Mouse (Mus musculus): ENCODE data around the gene Dmrtb1. TPM values are rescaled to one million over a fixed set of nuclear protein-coding genes. Genes with fewer than 3 reads are reported as not detected.
A peak's percentile ranks its signal among the peaks of the same experiment; 100 is the strongest.

Gene Dmrtb1
- total and polyA plus RNA-seq, 3 experiments: not detected

DNA sequence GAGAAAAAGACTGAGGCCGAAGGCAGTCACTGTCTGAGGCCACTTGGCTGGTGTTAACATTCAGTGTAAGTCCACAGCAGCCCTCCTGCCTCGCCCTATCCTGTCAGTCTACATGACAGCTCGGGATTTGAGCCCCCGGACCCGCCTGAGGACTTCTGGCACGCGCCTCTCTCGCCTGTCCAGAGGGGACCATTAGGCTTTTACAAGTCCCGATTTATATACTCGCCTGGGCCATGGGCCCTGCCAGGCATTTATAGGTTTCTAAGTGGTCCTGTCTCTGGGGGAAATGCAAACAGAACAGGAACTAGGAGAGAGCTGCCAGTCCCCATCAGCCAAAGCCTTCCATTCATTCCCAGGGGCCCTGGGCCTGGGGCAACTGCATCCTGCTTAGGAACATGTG, 45.7 kb downstream of the Dmrtb1 start:
- TF ChIP-seq CTCF (IDR thresholded peaks at IDR 0.05 in 2 of 3, conservative IDR thresholded peaks at IDR 0.05 in 1 of 3; ENCODE audit: control insufficient read depth in 1 of 3, insufficient read depth in 1 of 3, low read depth in 2 of 3, low read length in 3 of 3, poor library complexity in 1 of 3, severe bottlenecking in 1 of 3): no peak
- no peak overlapping the region for H3K9ac ChIP-seq (ENCODE audit: control insufficient read depth, low read depth, low read length, poor library complexity, severe bottlenecking)
- H3K27me3 ChIP-seq (ENCODE audit: control insufficient read depth in 1 of 2, insufficient read depth in 2 of 2, low read length in 2 of 2): no peaks in the 10 kb centered on the region
- no peak overlapping the region for H3K27ac ChIP-seq (ENCODE audit: control insufficient read depth, low read depth, low read length)
- H3K36me3 ChIP-seq (ENCODE audit: control insufficient read depth in 1 of 2, insufficient read depth in 2 of 2, low read length in 2 of 2): no peaks in the 10 kb centered on the region
- no peak overlapping the region for H3K4me3 ChIP-seq (ENCODE audit: control insufficient read depth in 1 of 2, insufficient read depth in 1 of 2, low read depth in 2 of 2, low read length in 2 of 2)
- H3K4me1 ChIP-seq (ENCODE audit: control insufficient read depth in 1 of 2, insufficient read depth in 2 of 2, low read length in 2 of 2): no peaks in the 10 kb centered on the region
- no peaks in the 10 kb centered on the region for H3K9me3 ChIP-seq (replicated peaks; ENCODE audit: insufficient read depth, low read length)
- no peak for DNase-seq (ENCODE audit: low read depth, low spot score)
- no peaks in the 10 kb centered on the region for H3K79me2 ChIP-seq (ENCODE audit: control insufficient read depth, insufficient read depth, low read length, poor library complexity)

DNA sequence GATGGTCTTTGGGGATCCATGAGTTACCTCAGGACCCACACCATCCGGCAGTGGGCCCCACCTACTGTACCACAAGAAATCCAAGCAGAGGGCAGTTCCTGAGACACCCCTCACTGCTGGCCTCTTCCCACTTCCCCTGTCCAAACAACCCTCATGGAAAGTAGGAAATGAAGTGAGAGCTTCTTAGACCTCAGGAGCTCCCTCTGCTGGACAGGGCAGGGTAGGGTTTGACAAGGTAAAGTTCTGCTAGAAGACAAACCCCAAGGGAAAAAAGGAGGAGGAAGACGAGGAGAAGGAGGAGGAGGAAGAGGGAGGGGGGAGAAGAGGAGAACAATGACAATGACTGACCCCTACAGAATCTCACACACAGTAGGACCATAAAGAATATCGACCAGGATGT, 46.4 kb downstream of the Dmrtb1 start:
- H3K27ac ChIP-seq (ENCODE audit: control insufficient read depth, low read depth, low read length): no peak overlapping the region
- H3K9me3 ChIP-seq (replicated peaks; ENCODE audit: insufficient read depth, low read length): no peaks in the 10 kb centered on the region
- no peaks in the 10 kb centered on the region for H3K4me1 ChIP-seq (ENCODE audit: control insufficient read depth in 1 of 2, insufficient read depth in 2 of 2, low read length in 2 of 2)
- no peak overlapping the region for H3K4me3 ChIP-seq (ENCODE audit: control insufficient read depth in 1 of 2, insufficient read depth in 1 of 2, low read depth in 2 of 2, low read length in 2 of 2)
- H3K36me3 ChIP-seq (ENCODE audit: control insufficient read depth in 1 of 2, insufficient read depth in 2 of 2, low read length in 2 of 2): no peaks in the 10 kb centered on the region
- H3K79me2 ChIP-seq (ENCODE audit: control insufficient read depth, insufficient read depth, low read length, poor library complexity): no peaks in the 10 kb centered on the region
- H3K27me3 ChIP-seq (ENCODE audit: control insufficient read depth in 1 of 2, insufficient read depth in 2 of 2, low read length in 2 of 2): no peaks in the 10 kb centered on the region
- DNase-seq (ENCODE audit: low read depth, low spot score): peak; percentile 70
- TF ChIP-seq NELFE (IDR thresholded peaks at IDR 0.05; ENCODE audit: low read depth, low read length) (no peak), KAT2A (conservative IDR thresholded peaks at IDR 0.05; ENCODE audit: low read depth, low read length) (no peak), RAD21 (IDR thresholded peaks at IDR 0.05; ENCODE audit: low read depth, low read length) (peak; percentile 68), MAZ (IDR thresholded peaks at IDR 0.05; ENCODE audit: low read depth, low read length) (no peak), CTCF (IDR thresholded peaks at IDR 0.05 in 2 of 3, conservative IDR thresholded peaks at IDR 0.05 in 1 of 3; ENCODE audit: control insufficient read depth in 1 of 3, insufficient read depth in 1 of 3, low read depth in 2 of 3, low read length in 3 of 3, poor library complexity in 1 of 3, severe bottlenecking in 1 of 3) (peak; percentile 68 to 84 (median 77)), MAFK (IDR thresholded peaks at IDR 0.05; ENCODE audit: borderline replicate concordance, low read depth, low read length) (no peak), ZC3H11A (IDR thresholded peaks at IDR 0.05; ENCODE audit: low read depth, low read length) (peak; percentile 50; the same call in 1 of the 2 replicates), CHD2 (IDR thresholded peaks at IDR 0.05; ENCODE audit: low read length) (no peak), E2F4 (IDR thresholded peaks at IDR 0.05; ENCODE audit: borderline replicate concordance, low read depth, low read length) (no peak), SMC3 (IDR thresholded peaks at IDR 0.05; ENCODE audit: low read depth, low read length) (peak; percentile 90), SIN3A (IDR thresholded peaks at IDR 0.05; ENCODE audit: low read length) (no peak), TBP (IDR thresholded peaks at IDR 0.05; ENCODE audit: low read depth, low read length) (no peak), GABPA (IDR thresholded peaks at IDR 0.05; ENCODE audit: low read depth, low read length) (no peak)
- no peak overlapping the region for H3K9ac ChIP-seq (ENCODE audit: control insufficient read depth, low read depth, low read length, poor library complexity, severe bottlenecking)

DNA sequence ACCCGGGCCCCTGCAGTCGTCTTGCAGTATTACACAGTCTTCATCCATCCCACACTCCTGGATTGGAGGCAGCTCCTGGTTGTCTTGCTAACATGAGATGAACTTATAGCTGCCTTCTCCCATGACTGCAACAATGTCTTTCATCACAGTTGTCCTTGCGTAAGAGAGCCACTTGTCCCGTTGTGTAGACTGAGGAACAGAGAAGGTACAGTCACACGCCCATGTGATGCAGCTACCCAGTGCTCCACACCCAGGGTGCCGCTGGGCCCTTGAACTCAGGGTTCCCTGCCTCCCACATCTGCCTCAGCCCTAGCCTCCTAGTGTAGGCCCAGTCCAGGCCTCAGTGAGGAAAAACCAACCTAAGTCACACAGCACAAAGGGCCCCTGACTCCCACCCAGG, 47.9 kb downstream of the Dmrtb1 start:
- no peak for TF ChIP-seq SMC3 (IDR thresholded peaks at IDR 0.05; ENCODE audit: low read depth, low read length)
- TF ChIP-seq EP300 (IDR thresholded peaks at IDR 0.05; ENCODE audit: low read depth in 1 of 2, low read length in 2 of 2): no peak
- no peak for TF ChIP-seq NELFE (IDR thresholded peaks at IDR 0.05; ENCODE audit: low read depth, low read length)
- no peak for TF ChIP-seq MYC (IDR thresholded peaks at IDR 0.05; ENCODE audit: low read depth, low read length)
- no peak for TF ChIP-seq NRF1 (IDR thresholded peaks at IDR 0.05; ENCODE audit: insufficient read depth, low read depth, low read length, poor library complexity, severe bottlenecking)
- TF ChIP-seq JUND (IDR thresholded peaks at IDR 0.05; ENCODE audit: low read depth, low read length): no peak
- TF ChIP-seq HCFC1 (IDR thresholded peaks at IDR 0.05; ENCODE audit: low read depth, low read length): no peak
- TF ChIP-seq TCF12 (IDR thresholded peaks at IDR 0.05; ENCODE audit: low read depth, low read length): no peak
- TF ChIP-seq MAZ (IDR thresholded peaks at IDR 0.05; ENCODE audit: low read depth, low read length): no peak
- no peak for TF ChIP-seq POLR2AphosphoS2 (IDR thresholded peaks at IDR 0.05; ENCODE audit: low read length)
- TF ChIP-seq USF1 (IDR thresholded peaks at IDR 0.05; ENCODE audit: low read depth, low read length): no peak
- TF ChIP-seq BHLHE40 (IDR thresholded peaks at IDR 0.05; ENCODE audit: borderline replicate concordance, low read depth, low read length): no peak
- Histone ChIP-seq H3K4me1 (ENCODE audit: control insufficient read depth in 1 of 2, insufficient read depth in 2 of 2, low read length in 2 of 2) (no peaks in the 10 kb centered on the region), H3K36me3 (ENCODE audit: control insufficient read depth in 1 of 2, insufficient read depth in 2 of 2, low read length in 2 of 2) (no peaks in the 10 kb centered on the region), H3K79me2 (ENCODE audit: control insufficient read depth, insufficient read depth, low read length, poor library complexity) (no peaks in the 10 kb centered on the region), H3K27ac (ENCODE audit: control insufficient read depth, low read depth, low read length) (no peak overlapping the region), H3K27me3 (ENCODE audit: control insufficient read depth in 1 of 2, insufficient read depth in 2 of 2, low read length in 2 of 2) (no peaks in the 10 kb centered on the region), H3K9me3 (replicated peaks; ENCODE audit: insufficient read depth, low read length) (no peaks in the 10 kb centered on the region), H3K9ac (ENCODE audit: control insufficient read depth, low read depth, low read length, poor library complexity, severe bottlenecking) (no peak overlapping the region), H3K4me3 (ENCODE audit: control insufficient read depth in 1 of 2, insufficient read depth in 1 of 2, low read depth in 2 of 2, low read length in 2 of 2) (no peak overlapping the region)
- DNase-seq (ENCODE audit: low read depth, low spot score): no peak
